Mouse (Mus musculus) erythroblast, embryonic 14.5 days (primary cell): ENCODE results near the gene Sapcd2. TPM values are rescaled to one million over a fixed set of nuclear protein-coding genes. Genes with fewer than 3 reads are reported as not detected.

Experiments used
- H3K27me3 ChIP-seq: 2 replicates; pipeline ENCODE4 v1.6.1; 2012; ENCODE audit warnings: inconsistent platforms; ENCODE audit not compliant: control insufficient read depth
- H3K36me3 ChIP-seq: 2 replicates; pipeline ENCODE4 v1.6.1; 2012; ENCODE audit warnings: mild to moderate bottlenecking, inconsistent platforms; ENCODE audit not compliant: control insufficient read depth
- H3K4me1 ChIP-seq: 2 replicates; pipeline ENCODE4 v1.6.1; 2012; ENCODE audit warnings: inconsistent platforms; ENCODE audit not compliant: control insufficient read depth
- H3K4me3 ChIP-seq: replicated peaks from 2 replicates; pipeline ENCODE3; 2012; ENCODE audit warnings: moderate library complexity, mild to moderate bottlenecking, inconsistent platforms
- H3K9me3 ChIP-seq: 2 replicates; pipeline ENCODE4 v1.6.1; 2012; ENCODE audit warnings: low read length, inconsistent platforms, mixed read lengths; ENCODE audit not compliant: control insufficient read depth
- GATA1 ChIP-seq: IDR thresholded peaks from 2 replicates; pipeline ENCODE4 v1.6.1; 2012; ENCODE audit warnings: low read length, inconsistent platforms, mixed read lengths
- TAL1 ChIP-seq: IDR thresholded peaks from 3 replicates; pipeline ENCODE4 v1.6.1; 2012; ENCODE audit warnings: low read length, inconsistent platforms, mixed read lengths
- polyA plus RNA-seq: library from polyadenylated mRNA; stranded (reverse); fragments of >175 nt; gene quantifications from 2 replicates; pipeline ENCODE4 v1.2.3, GENCODE M21; 2012

Sapcd2 gene
- polyA plus RNA-seq, 1 experiment, result 12.6 TPM

DNA sequence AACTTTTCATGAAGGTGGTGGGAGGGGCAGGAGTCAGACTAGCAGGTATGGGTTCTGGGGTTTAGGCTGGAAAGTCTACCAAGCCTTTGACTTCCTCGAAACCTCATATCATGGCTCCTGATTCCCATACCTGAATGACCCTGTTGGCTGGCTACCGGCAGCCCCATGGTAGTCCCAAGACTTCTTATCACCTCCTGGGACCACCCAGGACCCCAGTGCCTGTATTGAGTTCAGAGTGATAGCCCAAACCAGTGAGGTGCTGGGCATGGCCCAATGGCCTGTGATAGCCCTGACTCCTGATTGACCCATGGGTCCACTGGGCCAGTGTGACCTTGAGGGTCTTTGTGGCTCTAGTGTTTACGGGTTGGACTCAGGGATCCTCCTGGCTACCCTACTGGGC, 21.4 kb upstream of the Sapcd2 start:
- Histone ChIP-seq H3K4me3 (no peak overlapping the region), H3K9me3 (no peaks in the 10 kb centered on the region), H3K27me3 (no peaks in the 10 kb centered on the region), H3K4me1 (peaks cover 13% of the 10 kb centered on the region), H3K36me3 (peaks cover 89% of the 10 kb centered on the region)
- TF ChIP-seq TAL1, result no peak
- no peak for TF ChIP-seq GATA1

DNA sequence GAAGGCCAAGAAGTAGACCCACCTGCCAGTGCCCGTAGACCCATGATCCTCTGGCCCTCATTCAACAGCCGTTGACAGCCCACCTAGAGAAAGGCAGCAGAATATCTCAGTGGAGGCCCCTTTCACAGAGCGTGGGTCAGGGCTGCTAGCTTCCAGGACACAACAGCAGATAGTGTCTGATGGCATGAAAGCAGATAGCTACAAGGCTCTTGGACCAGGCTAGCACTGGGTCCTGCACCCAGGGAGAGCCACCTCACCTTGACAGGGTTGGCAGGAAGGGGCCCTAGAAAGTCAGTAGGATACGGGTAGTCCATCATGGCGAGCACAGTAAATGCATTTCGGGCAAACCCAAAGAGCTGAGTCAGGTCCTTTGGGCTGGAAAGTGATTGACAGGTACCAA, 17.9 kb upstream of the Sapcd2 start:
- no peaks in the 10 kb centered on the region for H3K9me3 ChIP-seq
- peaks cover 27% of the 10 kb centered on the region for H3K4me1 ChIP-seq
- H3K4me3 ChIP-seq, result no peak overlapping the region
- no peak for TF ChIP-seq GATA1
- no peaks in the 10 kb centered on the region for H3K27me3 ChIP-seq
- H3K36me3 ChIP-seq, result peaks cover 57% of the 10 kb centered on the region

DNA sequence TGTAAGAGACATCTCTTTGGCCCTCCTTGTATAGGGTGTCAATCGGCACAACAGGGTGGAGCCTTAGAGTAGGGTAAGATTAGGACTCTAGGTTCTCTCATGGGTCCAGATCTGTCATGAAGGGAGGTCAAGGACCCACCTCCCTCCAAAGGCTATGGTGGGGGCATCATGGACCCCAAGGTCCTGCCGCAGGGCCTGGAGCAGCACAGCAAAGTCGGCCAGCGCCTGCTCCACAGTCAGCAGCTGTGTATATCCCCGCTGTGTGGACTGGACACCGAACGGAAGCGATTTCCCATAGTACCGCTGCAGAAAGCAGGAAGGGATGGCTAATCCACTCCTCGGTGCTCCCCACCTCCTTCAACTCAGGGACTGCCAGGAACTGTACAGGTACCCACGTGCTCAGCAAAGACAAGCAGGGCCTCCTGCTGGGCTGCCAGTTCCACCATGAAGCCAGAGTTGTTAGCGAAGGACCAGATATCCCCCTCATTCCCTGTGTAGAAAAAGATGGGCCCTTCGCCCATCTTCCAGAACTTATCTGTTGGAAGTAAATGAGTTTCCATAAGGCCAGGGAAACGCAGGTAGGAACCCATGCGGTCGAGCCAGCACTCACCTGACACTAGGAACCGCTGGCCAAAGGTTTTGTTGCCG, 16.6 kb upstream of the Sapcd2 start:
- Histone ChIP-seq H3K9me3 (no peaks in the 10 kb centered on the region), H3K4me3 (peak overlapping the region; percentile 77), H3K27me3 (no peaks in the 10 kb centered on the region), H3K4me1 (peaks cover 27% of the 10 kb centered on the region), H3K36me3 (peaks cover 43% of the 10 kb centered on the region)
- no peak for TF ChIP-seq GATA1

DNA sequence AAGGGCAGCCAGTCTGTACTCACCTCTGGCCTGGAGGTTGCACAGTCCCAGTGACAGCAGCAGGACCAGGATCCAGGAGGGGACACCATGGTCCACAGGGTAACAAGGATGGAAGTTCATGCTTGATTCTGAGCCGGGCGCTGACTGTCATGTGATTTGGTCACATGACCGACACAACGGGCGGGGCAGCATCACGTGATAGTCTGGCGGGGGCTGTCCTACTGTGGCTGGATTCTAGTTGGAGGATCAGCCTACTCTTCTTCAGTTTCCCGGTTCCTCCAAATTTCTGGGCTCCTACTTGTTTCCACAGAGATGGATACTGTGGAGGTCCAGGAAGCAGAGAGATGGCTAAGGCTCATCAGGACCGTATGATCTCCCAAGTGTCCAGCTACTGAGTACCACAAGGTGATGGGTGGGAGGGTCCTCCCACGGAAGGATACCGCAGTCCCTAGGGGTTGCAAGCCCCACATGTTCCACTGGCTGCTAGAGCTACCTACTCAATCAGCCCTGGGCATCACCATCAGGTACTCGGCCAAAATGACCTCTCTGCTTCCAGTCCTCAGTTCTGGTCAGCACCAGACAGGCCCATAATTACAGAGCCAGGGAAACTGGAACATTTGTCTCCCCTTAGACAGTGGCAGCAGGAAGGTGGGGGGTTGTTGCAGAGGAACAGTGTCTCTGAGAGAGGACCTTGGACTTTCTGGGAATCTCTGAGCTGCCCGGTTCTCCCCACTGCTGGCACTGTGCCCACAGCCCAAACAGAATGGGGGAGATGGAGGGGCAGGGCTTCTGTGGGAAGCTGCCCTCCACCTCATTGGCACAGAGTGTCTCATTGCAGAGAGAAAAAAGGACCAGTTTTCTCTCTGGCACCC, 15.7 kb upstream of the Sapcd2 start, which contains the start of gene Dpp7:
Dpp7 (minus strand) TSS at position 152 of the 872 bp plus-strand sequence.
- peaks cover 36% of the 10 kb centered on the region for H3K36me3 ChIP-seq
- no peaks in the 10 kb centered on the region for H3K27me3 ChIP-seq
- peaks cover 27% of the 10 kb centered on the region for H3K4me1 ChIP-seq

DNA sequence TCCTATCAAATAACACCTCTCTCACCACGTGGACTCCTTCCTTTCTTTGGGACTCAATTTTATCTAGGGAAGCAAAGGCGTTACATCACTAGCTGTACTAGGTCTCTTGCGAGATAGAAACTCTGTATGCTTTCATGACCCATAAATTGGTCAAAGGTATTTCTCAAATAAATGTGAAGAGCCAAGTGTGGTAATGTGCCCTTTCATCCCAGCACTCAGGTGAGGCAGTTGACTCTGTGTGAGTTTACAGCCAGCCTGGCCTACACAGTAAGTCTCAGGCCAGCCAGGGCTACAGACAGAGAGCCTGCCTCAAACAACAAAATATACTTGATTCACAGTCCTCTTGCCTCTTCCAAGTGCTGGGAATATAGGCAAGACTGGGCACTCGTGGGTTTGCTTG, 12.3 kb upstream of the Sapcd2 start:
- H3K4me1 ChIP-seq, result peaks cover 26% of the 10 kb centered on the region
- H3K4me3 ChIP-seq, result no peak overlapping the region
- peaks cover 6% of the 10 kb centered on the region for H3K36me3 ChIP-seq
- no peak for TF ChIP-seq GATA1
- TF ChIP-seq TAL1, result no peak
- no peaks in the 10 kb centered on the region for H3K9me3 ChIP-seq
- peaks cover 14% of the 10 kb centered on the region for H3K27me3 ChIP-seq

More for the DNA sequence above, 15.7 kb upstream of the Sapcd2 start, which contains the start of gene Dpp7:
- TF ChIP-seq GATA1, result no peak
- no peak for TF ChIP-seq TAL1
- Histone ChIP-seq H3K9me3 (no peaks in the 10 kb centered on the region), H3K4me3 (peak within 1 kb of the TSS; percentile 77)

DNA sequence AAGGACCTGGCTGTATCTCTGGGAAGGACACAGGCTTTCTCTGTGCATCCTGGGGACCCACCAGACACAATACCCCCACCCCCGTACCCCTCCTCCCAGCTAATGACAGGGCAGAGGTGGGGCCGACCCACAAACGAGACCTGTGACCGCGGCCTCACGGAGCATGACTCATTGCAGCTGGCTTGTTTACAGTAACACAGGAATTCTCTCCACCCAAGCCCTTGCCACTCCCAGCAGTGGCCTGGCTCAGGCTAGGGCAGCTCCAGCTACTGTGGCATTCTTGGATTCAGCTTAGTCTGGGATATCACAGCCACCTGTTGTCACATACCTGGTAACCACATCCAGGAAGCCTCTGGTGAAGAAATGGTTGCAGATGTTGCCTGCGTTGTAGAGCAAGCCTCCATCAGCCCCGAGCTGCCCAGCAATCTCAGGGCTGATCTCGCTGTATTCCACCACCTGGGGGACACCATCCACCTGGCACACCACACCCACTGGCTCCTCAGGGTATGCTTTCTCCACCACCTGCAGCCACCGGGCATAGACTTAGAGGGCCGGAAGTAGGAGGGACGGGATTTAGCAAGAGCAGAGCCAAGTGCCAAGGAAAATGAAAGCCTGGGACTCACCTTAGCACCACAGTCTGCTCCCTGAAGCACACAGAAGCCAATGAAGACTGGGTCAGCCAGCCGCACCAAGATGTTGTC, 8.5 kb upstream of the Sapcd2 start:
- peaks cover 19% of the 10 kb centered on the region for H3K4me1 ChIP-seq
- peaks cover 41% of the 10 kb centered on the region for H3K27me3 ChIP-seq
- peaks cover 2% of the 10 kb centered on the region for H3K36me3 ChIP-seq
- TF ChIP-seq GATA1, result no peak
- TF ChIP-seq TAL1, result no peak
- H3K9me3 ChIP-seq, result no peaks in the 10 kb centered on the region
- no peak overlapping the region for H3K4me3 ChIP-seq

DNA sequence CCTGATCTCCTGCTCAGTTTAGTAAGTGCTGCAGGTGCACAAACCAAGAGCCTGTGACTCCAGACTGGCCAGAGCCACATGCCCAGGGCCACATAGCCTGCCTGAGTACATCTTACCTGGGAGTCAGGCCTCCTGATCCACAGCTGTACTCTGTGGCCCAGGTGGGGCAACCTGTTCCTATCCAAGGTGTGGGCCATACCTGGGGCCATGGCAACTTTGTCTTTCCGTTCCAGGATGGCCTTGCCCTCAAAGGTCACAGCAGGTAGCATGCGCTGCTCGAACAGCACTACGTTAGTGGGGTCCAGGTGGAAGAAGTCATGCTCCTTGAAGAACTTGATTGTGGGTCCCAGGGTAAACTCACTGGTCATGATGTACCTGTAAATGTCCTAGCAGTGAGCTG, 7.8 kb upstream of the Sapcd2 start:
- peaks cover 23% of the 10 kb centered on the region for H3K4me1 ChIP-seq
- H3K36me3 ChIP-seq, result peaks cover 2% of the 10 kb centered on the region
- H3K4me3 ChIP-seq, result peak overlapping the region; percentile 63
- no peaks in the 10 kb centered on the region for H3K9me3 ChIP-seq
- H3K27me3 ChIP-seq, result peaks cover 41% of the 10 kb centered on the region
- TF ChIP-seq GATA1, result no peak
- TF ChIP-seq TAL1, result no peak

DNA sequence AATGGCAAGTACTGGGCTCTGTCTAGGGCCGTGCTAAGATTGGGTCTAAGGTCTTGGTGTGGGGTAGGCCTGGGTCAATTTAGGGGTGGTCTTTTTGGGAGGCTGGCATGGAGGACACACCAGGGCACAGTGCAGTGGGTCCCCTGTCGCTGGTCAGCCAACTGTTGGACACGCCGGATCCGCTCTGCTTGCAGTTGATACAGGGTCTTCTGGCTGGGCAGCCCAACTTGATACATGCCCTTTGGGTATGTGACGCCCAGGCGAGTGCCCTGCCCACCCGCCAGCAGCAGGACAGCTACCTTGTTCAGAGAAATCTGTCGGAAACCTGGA, 7.4 kb upstream of the Sapcd2 start:
- no peaks in the 10 kb centered on the region for H3K9me3 ChIP-seq
- peak overlapping the region; percentile 63 for H3K4me3 ChIP-seq
- H3K36me3 ChIP-seq, result peaks cover 2% of the 10 kb centered on the region
- peaks cover 41% of the 10 kb centered on the region for H3K27me3 ChIP-seq
- H3K4me1 ChIP-seq, result peaks cover 27% of the 10 kb centered on the region
- TF ChIP-seq TAL1 (no peak), GATA1 (no peak)

DNA sequence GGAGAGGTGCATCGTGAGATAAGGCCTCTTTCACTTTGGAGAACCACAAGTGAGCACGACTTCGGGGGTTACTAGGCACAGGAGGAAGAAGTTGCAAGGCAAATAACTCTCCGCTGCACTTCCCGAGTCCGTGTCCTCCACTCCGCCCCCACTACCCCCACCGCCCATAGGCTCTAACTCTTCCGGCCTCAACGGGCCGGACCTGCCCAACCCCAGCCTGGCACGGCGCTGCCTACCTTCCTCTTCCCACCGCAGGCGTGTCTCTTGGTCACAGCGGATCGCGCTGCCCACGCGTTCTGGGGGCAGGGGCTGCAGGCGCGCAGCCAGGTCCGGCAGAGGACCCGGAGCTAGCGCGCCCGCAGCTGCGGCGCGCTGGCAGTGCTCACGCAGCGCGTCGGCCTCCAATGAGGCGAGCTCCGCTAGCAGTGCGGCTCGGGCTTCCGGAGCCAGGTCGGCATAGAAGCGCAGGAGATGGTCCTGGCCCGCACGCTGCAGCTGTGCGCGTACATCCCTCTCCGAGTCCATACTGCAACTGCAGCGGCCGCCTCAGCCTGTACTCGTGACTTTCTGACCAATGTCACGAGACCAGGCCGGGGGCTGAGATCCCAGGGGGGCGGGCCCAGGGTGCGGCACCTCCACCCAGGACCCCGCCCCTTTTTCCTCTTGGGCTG, 6.9 kb upstream of the Sapcd2 start, which contains the start of gene Uap1l1:
Uap1l1 (minus strand) TSS at position 592 of the 671 bp plus-strand sequence.
- Histone ChIP-seq H3K4me1 (peaks cover 32% of the 10 kb centered on the region), H3K36me3 (peaks cover 2% of the 10 kb centered on the region), H3K9me3 (no peaks in the 10 kb centered on the region), H3K4me3 (peak within 1 kb of the TSS; percentile 63), H3K27me3 (peaks cover 41% of the 10 kb centered on the region)
- TF ChIP-seq GATA1, result no peak
- no peak for TF ChIP-seq TAL1
